Mouse (Mus musculus): ENCODE measurements at regions not wholly inside any gene's neighbourhood (a gene's known extent, or its start where the extent isn't known, plus 50 kb on each side); places are given as distances from the start of the nearest gene placed in this dataset.
"Not testable (repeated sequence)": the region's sequence is repeated elsewhere in the genome, so short reads cannot be mapped to it uniquely, and the experiment has no call there.

GRCm38 (mm10) chr1:81637357-81637756 is 560.6 kb downstream of the Nyap2 start:
- no peak for DNase-seq

- no peak for DNase-seq
These were observed 576.4 kb downstream of the Nyap2 start for GRCm38 (mm10) chr1:81652990-81653717.

- DNase-seq: no peak
These were observed 571.7 kb upstream of the Gm9747 start for GRCm38 (mm10) chr1:81661245-81661644.

- no peak for DNase-seq
These were observed 561.8 kb upstream of the Gm9747 start for GRCm38 (mm10) chr1:81671142-81671541.

GRCm38 (mm10) chr1:81671725-81672124 is 561.2 kb upstream of the Gm9747 start:
- no peak for DNase-seq

GRCm38 (mm10) chr1:81675576-81676342 is 557.2 kb upstream of the Gm9747 start:
- DNase-seq: peak; percentile 24

GRCm38 (mm10) chr1:81677768-81678400 is 555.0 kb upstream of the Gm9747 start:
- peak; percentile 10 for DNase-seq

- no peak for DNase-seq
These were observed 536.8 kb upstream of the Gm9747 start for GRCm38 (mm10) chr1:81696129-81696528.

- DNase-seq: no peak
These were observed 523.7 kb upstream of the Gm9747 start for GRCm38 (mm10) chr1:81709169-81709568.

GRCm38 (mm10) chr1:81717091-81717490 is 515.8 kb upstream of the Gm9747 start:
- DNase-seq: no peak

GRCm38 (mm10) chr1:81718233-81718632 is 514.7 kb upstream of the Gm9747 start:
- no peak for DNase-seq

- no peak for DNase-seq
These were observed 508.1 kb upstream of the Gm9747 start for GRCm38 (mm10) chr1:81724859-81725258.

GRCm38 (mm10) chr1:81726268-81727132 is 506.4 kb upstream of the Gm9747 start:
- no peak for DNase-seq

GRCm38 (mm10) chr1:81737111-81737833 is 495.6 kb upstream of the Gm9747 start:
- no peak for DNase-seq

- no peak for DNase-seq
These were observed 494.5 kb upstream of the Gm9747 start for GRCm38 (mm10) chr1:81738384-81738783.

- no peak for DNase-seq
These were observed 493.5 kb upstream of the Gm9747 start for GRCm38 (mm10) chr1:81739392-81739791.

GRCm38 (mm10) chr1:81739981-81740380 is 492.9 kb upstream of the Gm9747 start:
- DNase-seq: peak; percentile 47

- DNase-seq: not testable (repeated sequence)
These were observed 491.0 kb upstream of the Gm9747 start for GRCm38 (mm10) chr1:81741882-81742281.

GRCm38 (mm10) chr1:81744524-81744923 is 488.4 kb upstream of the Gm9747 start:
- peak; percentile 64 for DNase-seq

- DNase-seq: peak; percentile 8
These were observed 487.6 kb upstream of the Gm9747 start for GRCm38 (mm10) chr1:81745024-81745960.

Measured in adrenal gland, postnatal 14 days (tissue).